Mouse (Mus musculus): ENCODE data around the gene Lefty2.

DNA sequence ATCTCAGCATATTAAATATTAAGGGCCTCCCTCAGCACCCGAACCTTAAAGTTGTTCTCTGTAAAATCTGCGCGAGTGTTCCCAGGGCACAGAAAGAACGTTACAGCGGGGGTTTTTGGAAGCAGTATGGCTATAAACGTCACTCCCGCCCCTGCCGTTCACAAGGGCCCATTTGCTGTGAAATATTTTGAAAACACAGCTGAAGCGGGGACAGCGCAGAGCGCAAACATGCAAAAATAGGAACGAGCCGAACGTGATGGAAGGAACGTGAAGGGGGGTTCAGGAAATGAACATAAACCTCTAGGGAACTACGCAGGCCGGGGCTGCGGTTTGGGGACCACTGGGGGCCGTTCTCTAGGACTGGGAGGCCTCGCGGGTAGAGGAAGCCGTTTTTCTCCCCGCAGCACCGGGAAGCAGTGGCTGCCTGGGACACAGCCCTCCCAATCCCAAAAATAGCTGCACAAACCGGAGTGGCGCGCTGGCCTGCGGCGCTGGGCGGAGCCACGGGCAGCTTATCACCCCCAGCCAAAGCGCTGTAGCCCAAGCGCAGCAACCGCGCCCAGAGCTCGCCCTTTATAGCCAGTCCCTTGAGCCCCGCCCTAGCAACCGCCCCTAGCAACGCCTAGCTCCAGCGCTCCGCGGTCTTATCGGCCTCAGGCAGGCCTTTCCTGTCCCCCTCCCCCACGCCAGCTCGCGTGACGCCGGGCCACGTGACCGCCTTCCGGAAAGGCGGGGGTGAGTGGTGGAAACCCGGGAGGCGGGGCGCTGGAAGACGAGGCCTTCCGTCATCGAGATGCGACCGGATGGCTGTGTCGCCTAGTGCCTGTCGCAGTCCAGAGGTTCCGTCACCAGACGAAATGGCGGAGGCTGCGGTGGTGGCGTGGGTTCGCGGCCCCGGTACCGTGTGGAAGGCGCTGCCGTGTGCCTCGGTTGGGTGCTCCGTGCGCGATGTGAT lies 42.3 kb upstream of the Lefty2 start, which contains the start of gene Sde2:
- TF ChIP-seq CTCF (IDR thresholded peaks at IDR 0.05) (no peak), EP300 (IDR thresholded peaks at IDR 0.05) (peak; percentile 98)
